Mouse (Mus musculus) right cerebral cortex, postnatal 14 days (tissue): ENCODE results near the gene B230104I21Rik.

ENCODE experiments used
- DNase-seq: peaks from one replicate; pipeline ENCODE4 v3.0.0; 2022

The B230104I21Rik gene

GRCm38 (mm10) chr4:154396652-154397301 lies 60.9 kb downstream of the B230104I21Rik start:
- no peak for DNase-seq
